Mouse (Mus musculus): ENCODE data around the gene Crocc.

The Crocc gene

DNA sequence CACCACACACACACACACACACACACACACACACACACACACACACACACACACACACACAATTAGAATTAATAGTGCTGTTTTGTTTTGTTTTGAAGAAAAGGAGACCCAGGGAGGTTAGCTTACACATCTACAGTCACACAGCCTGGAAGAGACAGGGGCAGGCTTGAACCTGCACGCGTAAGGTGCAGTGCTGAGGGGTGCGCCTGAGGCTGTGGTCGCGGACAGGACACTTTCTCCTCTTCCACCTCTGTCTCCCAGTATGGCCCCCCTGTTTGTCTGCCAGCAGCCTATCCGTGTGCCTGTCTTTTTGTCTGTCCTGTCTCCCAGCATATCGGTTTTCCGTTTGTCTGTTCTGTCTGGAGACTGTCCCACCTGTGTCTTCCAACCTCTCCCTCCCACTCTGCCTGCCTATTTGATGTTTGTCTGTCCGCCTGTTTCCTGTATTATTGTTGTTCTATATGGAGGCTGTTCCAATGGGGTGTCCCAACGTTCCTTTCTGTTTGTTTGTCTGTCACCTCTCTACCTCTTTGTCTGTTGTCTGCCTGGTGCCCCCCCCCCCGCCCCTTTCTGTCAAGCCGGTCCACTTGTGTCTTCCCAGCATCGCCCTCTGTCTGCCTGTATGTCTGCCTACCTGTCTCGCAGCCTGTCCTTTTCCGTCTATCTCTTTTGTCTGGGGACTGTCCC lies 74.2 kb downstream of the Crocc start:
- DNase-seq (ENCODE audit: low spot score in 2 of 2), result no peak

DNA sequence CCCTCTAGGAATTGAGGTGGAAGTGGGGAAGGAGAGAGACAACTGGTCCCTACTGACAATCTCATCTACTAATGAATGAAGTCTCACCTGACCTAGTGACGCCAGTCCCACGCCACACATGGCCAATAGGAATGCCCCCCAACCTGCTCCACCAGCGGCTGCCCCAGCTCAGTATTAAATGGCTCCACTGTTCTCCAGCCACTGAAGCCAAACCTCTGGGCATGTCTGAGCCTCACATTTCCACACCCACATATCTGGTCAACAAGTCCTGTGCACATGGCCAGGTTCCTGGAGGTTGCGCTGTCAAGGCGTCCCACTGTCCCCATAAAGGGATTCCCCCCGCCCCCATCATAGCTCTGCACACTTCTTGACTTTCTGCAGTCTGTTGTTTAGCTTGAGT lies 75.8 kb downstream of the Crocc start:
- DNase-seq (ENCODE audit: low spot score in 2 of 2), result no peak

DNA sequence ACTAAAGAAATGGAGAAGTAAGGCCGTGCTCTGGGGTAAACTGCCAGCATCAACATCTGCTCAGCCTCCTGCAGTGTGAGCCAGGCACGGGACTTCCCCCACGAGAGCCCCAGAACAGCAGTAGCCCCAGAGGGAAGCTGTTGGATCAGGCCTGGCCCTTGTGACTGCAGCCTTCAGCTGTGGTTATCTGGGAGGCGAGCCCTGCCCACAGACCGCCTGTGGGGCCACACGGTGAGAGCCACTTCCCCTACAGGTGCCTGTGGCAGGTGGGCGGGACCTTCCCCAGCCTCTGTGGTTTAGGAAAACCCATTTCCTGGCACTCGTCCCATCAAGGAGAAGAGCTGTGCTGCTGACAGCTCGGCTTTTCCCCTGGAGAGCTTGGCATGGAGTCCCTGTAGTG lies 76.9 kb downstream of the Crocc start:
- DNase-seq (ENCODE audit: low spot score in 2 of 2), result peak in 1 of 2 experiments; percentile 63

DNA sequence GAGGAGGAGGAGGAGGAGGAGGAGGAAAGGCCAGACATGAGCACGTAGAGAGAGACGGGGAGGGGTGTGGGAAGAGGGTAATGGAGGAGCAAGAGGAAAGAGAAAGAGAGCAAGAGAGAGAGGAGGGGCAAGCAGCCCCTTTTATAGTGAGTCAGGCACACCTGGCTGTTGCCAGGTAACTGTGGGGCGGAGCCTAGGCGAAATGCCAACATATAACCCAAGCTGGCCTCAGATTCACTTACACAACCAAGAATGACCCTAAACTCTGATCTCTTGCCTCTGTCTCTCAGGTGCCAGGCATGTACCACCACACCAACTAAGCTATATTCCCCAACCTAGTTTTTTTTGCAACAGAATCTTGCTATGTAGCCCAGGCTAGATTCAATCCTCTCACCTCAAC lies 77.5 kb downstream of the Crocc start:
- no peak for DNase-seq (ENCODE audit: low spot score in 2 of 2)

DNA sequence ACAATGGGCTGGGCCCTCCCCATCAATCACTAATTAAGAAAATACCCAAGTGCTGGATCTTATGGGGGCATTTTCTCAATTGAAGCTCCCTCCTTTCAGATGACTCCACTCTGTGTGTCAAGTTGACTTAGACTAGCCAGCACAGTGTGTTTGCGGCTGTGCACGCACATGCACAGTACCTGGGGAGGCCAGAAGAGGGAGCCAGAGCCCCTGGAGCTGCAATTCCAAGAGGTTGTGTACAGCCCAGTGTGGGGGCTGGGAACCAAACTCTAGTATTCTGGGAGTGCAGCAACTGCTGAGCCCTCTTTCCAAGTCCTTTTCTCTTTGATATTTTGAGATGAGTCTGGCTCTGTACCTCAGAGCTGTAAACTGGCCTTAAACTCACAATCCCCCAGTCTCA lies 78.7 kb downstream of the Crocc start:
- no peak for DNase-seq (ENCODE audit: low spot score in 2 of 2)

DNA sequence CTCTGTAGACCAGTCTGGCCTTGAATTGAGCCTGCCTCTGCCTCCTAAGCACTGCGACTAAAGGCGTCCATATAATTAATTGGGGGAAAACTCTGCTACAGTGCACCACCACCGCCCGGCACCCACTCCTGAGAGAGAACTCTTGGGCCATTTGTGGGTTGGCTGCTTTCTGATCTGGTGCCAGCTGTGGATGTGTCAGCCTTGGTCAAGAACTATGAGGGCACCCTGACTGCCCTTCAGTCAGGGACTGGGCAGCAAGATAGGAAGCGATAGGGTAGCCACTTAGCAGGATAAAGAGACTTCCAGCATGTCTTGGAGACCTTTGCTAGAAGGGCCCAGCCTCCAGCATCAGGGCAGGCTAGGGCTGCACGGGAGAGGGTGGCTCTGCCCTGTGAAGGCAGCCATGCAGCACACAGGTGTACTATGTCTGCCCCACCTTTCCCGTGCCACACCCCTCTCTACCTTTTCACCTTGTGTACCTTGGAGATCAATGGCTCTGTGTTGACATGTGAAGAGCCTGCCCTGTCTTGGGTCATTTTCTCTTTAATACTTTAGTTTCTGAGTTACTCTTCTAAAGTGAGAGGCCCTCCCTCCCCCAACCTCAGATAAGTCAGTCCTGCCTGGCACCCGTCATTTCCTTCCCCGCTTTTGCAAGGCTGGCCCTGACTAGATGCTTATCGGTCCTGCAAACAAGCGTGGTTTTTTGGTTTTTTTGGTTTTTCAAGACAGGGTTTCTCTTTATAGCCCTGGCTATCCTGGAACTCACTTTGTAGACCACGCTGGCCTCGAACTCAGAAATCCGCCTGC lies 82.3 kb downstream of the Crocc start:
- no peak for DNase-seq (ENCODE audit: low spot score in 2 of 2)

DNA sequence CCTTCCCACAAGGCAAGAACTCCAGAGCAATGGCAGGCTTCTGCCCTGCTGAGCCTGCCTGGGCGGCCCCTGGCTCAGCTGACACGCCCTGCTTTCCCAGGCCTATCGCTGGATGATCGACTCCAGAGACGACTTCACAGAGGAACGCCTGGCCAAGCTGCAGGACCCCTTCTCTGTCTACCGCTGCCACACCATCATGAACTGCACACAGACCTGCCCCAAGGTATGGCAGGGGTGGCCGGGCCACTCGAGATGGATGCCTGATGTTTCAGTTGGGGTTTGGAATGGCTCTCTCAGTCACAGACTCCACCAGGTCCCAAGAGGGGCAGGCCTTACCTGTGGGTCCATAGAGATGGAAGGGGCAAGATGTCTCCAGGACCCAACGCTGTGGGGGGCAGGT lies 83.1 kb downstream of the Crocc start:
- DNase-seq (ENCODE audit: low spot score in 2 of 2), result no peak

DNA sequence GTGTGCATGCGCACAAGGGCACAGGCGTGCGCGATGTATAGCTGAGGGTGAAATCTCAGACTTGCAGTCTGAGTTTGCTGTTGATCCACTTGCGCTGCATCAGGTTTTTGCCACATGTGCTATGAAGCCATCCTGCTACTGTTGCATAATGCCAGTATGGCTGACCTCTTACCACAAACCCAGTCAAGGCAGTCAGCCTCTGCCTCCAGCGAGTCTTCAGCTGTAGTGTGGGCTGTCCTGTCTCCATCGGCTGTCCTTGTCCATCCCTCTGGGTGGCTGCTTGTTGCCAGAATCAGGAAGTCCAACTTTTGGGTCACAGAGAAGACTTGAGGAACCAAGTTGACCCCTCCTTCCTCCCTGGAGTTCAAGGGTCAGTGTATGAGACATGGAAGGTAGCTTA lies 85.0 kb downstream of the Crocc start:
- DNase-seq (ENCODE audit: low spot score in 2 of 2), result no peak

DNA sequence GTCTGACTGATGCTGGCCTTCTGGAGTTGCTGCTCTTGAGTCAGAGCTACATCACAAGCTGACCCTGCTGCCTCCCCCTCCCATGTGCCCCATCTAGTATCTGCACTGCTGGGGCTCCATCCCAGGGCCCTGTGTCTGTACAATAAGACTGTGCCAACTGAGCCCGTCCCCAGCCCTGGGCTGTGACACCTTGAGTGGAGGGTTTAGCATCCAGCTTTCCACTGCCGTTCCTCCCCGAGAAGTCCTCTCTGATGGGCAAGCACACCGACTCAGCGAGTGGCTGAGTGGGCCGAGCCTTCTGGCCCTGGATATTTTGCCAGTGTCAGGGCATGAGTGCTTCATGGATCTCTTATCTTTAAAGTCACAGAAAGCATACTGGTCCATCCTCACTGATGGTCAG lies 85.9 kb downstream of the Crocc start:
- DNase-seq (ENCODE audit: low spot score in 2 of 2), result no peak

DNA sequence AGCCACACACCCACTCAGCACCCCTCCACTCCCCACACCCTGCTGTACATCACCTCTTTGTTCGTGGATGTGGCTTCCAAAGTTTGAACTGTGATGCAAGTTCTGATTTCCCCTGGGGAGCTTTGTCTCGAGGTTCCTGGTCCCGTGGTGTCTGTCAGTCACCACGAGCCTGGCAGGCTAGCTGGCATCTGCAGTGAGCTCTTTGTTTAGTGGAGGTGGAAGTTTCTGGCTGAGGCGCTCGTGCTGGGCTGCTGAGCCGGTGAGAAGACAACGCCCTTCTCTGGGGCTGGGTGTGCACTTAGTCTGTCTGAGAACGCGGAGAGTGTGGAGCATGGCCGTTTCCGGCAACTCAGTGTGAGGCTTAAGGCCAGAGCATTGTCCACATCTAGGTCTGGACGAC lies 88.7 kb downstream of the Crocc start:
- no peak for DNase-seq (ENCODE audit: low spot score in 2 of 2)

DNA sequence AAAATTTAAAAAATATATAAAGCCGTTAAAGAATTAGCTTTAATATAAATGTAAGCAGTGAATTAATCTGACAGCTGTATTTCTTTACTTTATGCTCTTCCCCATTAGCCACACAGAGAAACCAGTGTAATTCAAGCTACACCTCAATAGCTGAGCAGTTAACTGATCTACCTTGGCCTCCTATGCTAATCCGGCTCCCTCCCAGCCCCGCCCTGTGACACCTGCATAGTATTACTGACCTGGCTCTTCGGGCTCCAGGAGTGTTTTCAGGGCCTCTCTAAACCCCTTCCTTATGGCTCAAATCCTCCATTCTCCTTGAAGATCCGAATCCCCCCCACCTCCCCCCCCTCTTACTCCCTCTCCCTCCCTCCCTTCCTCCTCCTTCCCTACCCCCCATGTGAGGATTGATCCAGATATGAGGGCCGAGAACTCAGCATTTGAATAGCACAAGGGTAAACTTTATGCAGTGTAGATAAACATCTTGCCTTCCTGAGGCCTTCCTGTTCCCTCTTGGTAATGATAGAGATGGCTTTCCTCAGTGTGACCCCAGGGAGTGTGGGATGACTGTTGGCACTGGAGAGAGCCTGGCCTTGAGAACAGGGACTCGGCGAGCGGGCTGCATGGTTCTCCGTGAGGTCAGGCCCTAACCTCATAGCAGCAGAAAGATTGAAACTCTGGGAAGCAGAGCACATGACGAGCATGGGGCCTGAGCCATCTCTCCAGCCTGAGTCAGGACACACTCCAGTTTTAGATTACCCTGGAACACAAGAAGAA lies 92.8 kb downstream of the Crocc start:
- no peak for DNase-seq (ENCODE audit: low spot score in 2 of 2)
